Mouse (Mus musculus): ENCODE measurements around the gene Dnajc14. TPM values are rescaled to one million over a fixed set of nuclear protein-coding genes. Genes with fewer than 3 reads are reported as not detected.
"Not testable (repeated sequence)": the region's sequence is repeated elsewhere in the genome, so short reads cannot be mapped to it uniquely, and the experiment has no call there.

Dnajc14 gene
- polyA plus RNA-seq, 1 experiment: 31.2 TPM

- TF ChIP-seq CEBPB (IDR thresholded peaks at IDR 0.05; ENCODE audit: low read depth) (peak; percentile 78), MAX (IDR thresholded peaks at IDR 0.05) (no peak), MYOG (IDR thresholded peaks at IDR 0.05; ENCODE audit: control insufficient read depth, extremely low read depth, insufficient read length) (no peak), MYOD1 (IDR thresholded peaks at IDR 0.05; ENCODE audit: control insufficient read depth, insufficient read length, low read depth) (no peak), CTCF (IDR thresholded peaks at IDR 0.05; ENCODE audit: control insufficient read depth, insufficient read depth, insufficient read length) (no peak), FOSL1 (IDR thresholded peaks at IDR 0.05; ENCODE audit: insufficient read depth, low read length, poor library complexity, severe bottlenecking) (no peak), USF1 (IDR thresholded peaks at IDR 0.05; ENCODE audit: low read depth) (no peak)
- peaks cover 48% of the 10 kb centered on the region for H3K79me2 ChIP-seq (ENCODE audit: control insufficient read depth, insufficient read depth)
- no peaks in the 10 kb centered on the region for H3K27me3 ChIP-seq (ENCODE audit: control insufficient read depth, insufficient read depth, insufficient read length)
Observed at GRCm38 (mm10) chr10:128821358-128822056, 17.6 kb downstream of the Dnajc14 start, which contains the start of gene Ormdl2. Gene Ormdl2 (minus strand): TSS chr10:128821645.

GRCm38 (mm10) chr10:128822135-128822534 is 18.3 kb downstream of the Dnajc14 start:
- Histone ChIP-seq H3K36me3 (ENCODE audit: control insufficient read depth, insufficient read depth) (peaks cover 64% of the 10 kb centered on the region), H3K79me2 (ENCODE audit: control insufficient read depth, insufficient read depth) (peaks cover 54% of the 10 kb centered on the region), H3K27me3 (ENCODE audit: control insufficient read depth, insufficient read depth, insufficient read length) (no peaks in the 10 kb centered on the region), H3ac (ENCODE audit: control insufficient read depth, insufficient read length, low read depth) (peak overlapping the region; percentile 90), H3K79me3 (ENCODE audit: low read depth) (peaks cover 55% of the 10 kb centered on the region), H3K4me3 (ENCODE audit: insufficient read depth, poor library complexity, severe bottlenecking) (peak overlapping the region; percentile 90)
- no peak for TF ChIP-seq MYOG (IDR thresholded peaks at IDR 0.05; ENCODE audit: control insufficient read depth, extremely low read depth, insufficient read length)
- no peak for TF ChIP-seq CTCF (IDR thresholded peaks at IDR 0.05; ENCODE audit: control insufficient read depth, insufficient read depth, insufficient read length)
- TF ChIP-seq FOSL1 (IDR thresholded peaks at IDR 0.05; ENCODE audit: insufficient read depth, low read length, poor library complexity, severe bottlenecking): no peak
- no peak for TF ChIP-seq MAX (IDR thresholded peaks at IDR 0.05)
- no peak for TF ChIP-seq CEBPB (IDR thresholded peaks at IDR 0.05; ENCODE audit: low read depth)
- TF ChIP-seq MYOD1 (IDR thresholded peaks at IDR 0.05; ENCODE audit: control insufficient read depth, insufficient read length, low read depth): no peak
- TF ChIP-seq USF1 (IDR thresholded peaks at IDR 0.05; ENCODE audit: low read depth): no peak

More at GRCm38 (mm10) chr10:128821358-128822056, 17.6 kb downstream of the Dnajc14 start, which contains the start of gene Ormdl2:
- peak within 1 kb of the TSS; percentile 90 for H3K4me3 ChIP-seq (ENCODE audit: insufficient read depth, poor library complexity, severe bottlenecking)
- peak within 1 kb of the TSS; percentile 90 for H3ac ChIP-seq (ENCODE audit: control insufficient read depth, insufficient read length, low read depth)
- H3K79me3 ChIP-seq (ENCODE audit: low read depth): peaks cover 48% of the 10 kb centered on the region
- peaks cover 64% of the 10 kb centered on the region for H3K36me3 ChIP-seq (ENCODE audit: control insufficient read depth, insufficient read depth)

- Histone ChIP-seq H3K36me3 (ENCODE audit: control insufficient read depth, insufficient read depth) (peaks cover 64% of the 10 kb centered on the region), H3K4me3 (ENCODE audit: insufficient read depth, poor library complexity, severe bottlenecking) (peak overlapping the region; percentile 90), H3K79me3 (ENCODE audit: low read depth) (peaks cover 64% of the 10 kb centered on the region), H3K79me2 (ENCODE audit: control insufficient read depth, insufficient read depth) (peaks cover 64% of the 10 kb centered on the region)
- H3ac ChIP-seq (ENCODE audit: control insufficient read depth, insufficient read length, low read depth); H3K27me3 ChIP-seq (ENCODE audit: control insufficient read depth, insufficient read depth, insufficient read length): not testable (repeated sequence)
Observed at GRCm38 (mm10) chr10:128823087-128823486, 19.2 kb downstream of the Dnajc14 start.

GRCm38 (mm10) chr10:128823821-128824220 is 20.0 kb downstream of the Dnajc14 start:
- H3K36me3 ChIP-seq (ENCODE audit: control insufficient read depth, insufficient read depth): peaks cover 61% of the 10 kb centered on the region
- TF ChIP-seq CTCF (IDR thresholded peaks at IDR 0.05; ENCODE audit: control insufficient read depth, insufficient read depth, insufficient read length) (no peak), USF1 (IDR thresholded peaks at IDR 0.05; ENCODE audit: low read depth) (no peak), MYOD1 (IDR thresholded peaks at IDR 0.05; ENCODE audit: control insufficient read depth, insufficient read length, low read depth) (no peak), MYOG (IDR thresholded peaks at IDR 0.05; ENCODE audit: control insufficient read depth, extremely low read depth, insufficient read length) (no peak), MAX (IDR thresholded peaks at IDR 0.05) (no peak), FOSL1 (IDR thresholded peaks at IDR 0.05; ENCODE audit: insufficient read depth, low read length, poor library complexity, severe bottlenecking) (no peak), CEBPB (IDR thresholded peaks at IDR 0.05; ENCODE audit: low read depth) (no peak)
- H3K79me2 ChIP-seq (ENCODE audit: control insufficient read depth, insufficient read depth): peaks cover 71% of the 10 kb centered on the region

GRCm38 (mm10) chr10:128837400-128837799 is 33.5 kb downstream of the Dnajc14 start:
- Histone ChIP-seq H3K79me3 (ENCODE audit: low read depth) (peaks cover 25% of the 10 kb centered on the region), H3K36me3 (ENCODE audit: control insufficient read depth, insufficient read depth) (peaks cover 98% of the 10 kb centered on the region), H3K27me3 (ENCODE audit: control insufficient read depth, insufficient read depth, insufficient read length) (no peaks in the 10 kb centered on the region), H3ac (ENCODE audit: control insufficient read depth, insufficient read length, low read depth) (no peak overlapping the region), H3K79me2 (ENCODE audit: control insufficient read depth, insufficient read depth) (peaks cover 50% of the 10 kb centered on the region), H3K4me3 (ENCODE audit: insufficient read depth, poor library complexity, severe bottlenecking) (no peak overlapping the region)
- TF ChIP-seq CTCF (IDR thresholded peaks at IDR 0.05; ENCODE audit: control insufficient read depth, insufficient read depth, insufficient read length) (no peak), CEBPB (IDR thresholded peaks at IDR 0.05; ENCODE audit: low read depth) (no peak), MYOG (IDR thresholded peaks at IDR 0.05; ENCODE audit: control insufficient read depth, extremely low read depth, insufficient read length) (no peak), FOSL1 (IDR thresholded peaks at IDR 0.05; ENCODE audit: insufficient read depth, low read length, poor library complexity, severe bottlenecking) (no peak), USF1 (IDR thresholded peaks at IDR 0.05; ENCODE audit: low read depth) (no peak), MYOD1 (IDR thresholded peaks at IDR 0.05; ENCODE audit: control insufficient read depth, insufficient read length, low read depth) (no peak), MAX (IDR thresholded peaks at IDR 0.05) (no peak)

More at GRCm38 (mm10) chr10:128823821-128824220, 20.0 kb downstream of the Dnajc14 start:
- H3K27me3 ChIP-seq (ENCODE audit: control insufficient read depth, insufficient read depth, insufficient read length): no peaks in the 10 kb centered on the region
- H3K79me3 ChIP-seq (ENCODE audit: low read depth): peaks cover 71% of the 10 kb centered on the region
- H3ac ChIP-seq (ENCODE audit: control insufficient read depth, insufficient read length, low read depth): no peak overlapping the region
- H3K4me3 ChIP-seq (ENCODE audit: insufficient read depth, poor library complexity, severe bottlenecking): no peak overlapping the region

Measured in C2C12 (cell line).